Mouse (Mus musculus) thymus, postnatal 14 days (tissue): ENCODE measurements around the gene Olfr322.
A peak's percentile ranks its signal among the peaks of the same experiment; 100 is the strongest.
"Not testable (repeated sequence)": the region's sequence is repeated elsewhere in the genome, so short reads cannot be mapped to it uniquely, and the experiment has no call there.

Source experiments
- DNase-seq: peaks from one replicate; pipeline ENCODE4 v3.0.0; 2021

Olfr322 gene

GRCm38 (mm10) chr11:58658596-58658995 is at the start of gene Olfr322:
Gene Olfr322, plus strand, starts transcription at chr11:58658782.
- no peak for DNase-seq

- no peak for DNase-seq
Measured at GRCm38 (mm10) chr11:58613359-58613758, 45.2 kb upstream of the Olfr322 start.

GRCm38 (mm10) chr11:58614526-58614925 is 44.1 kb upstream of the Olfr322 start:
- no peak for DNase-seq

GRCm38 (mm10) chr11:58615975-58616374 is 42.6 kb upstream of the Olfr322 start, which contains the start of gene 2210407C18Rik:
Gene 2210407C18Rik, minus strand, starts transcription at chr11:58616075.
- DNase-seq: no peak

GRCm38 (mm10) chr11:58618369-58618768 is 40.2 kb upstream of the Olfr322 start:
- no peak for DNase-seq

- no peak for DNase-seq
Measured at GRCm38 (mm10) chr11:58618793-58619192, 39.8 kb upstream of the Olfr322 start.

GRCm38 (mm10) chr11:58626146-58626545 is 32.4 kb upstream of the Olfr322 start:
- DNase-seq: no peak

- no peak for DNase-seq
Measured at GRCm38 (mm10) chr11:58630401-58630800, 28.2 kb upstream of the Olfr322 start, which contains the start of gene Olfr323. Gene Olfr323, minus strand, starts transcription at chr11:58630501.

GRCm38 (mm10) chr11:58634878-58635277 is 23.7 kb upstream of the Olfr322 start:
- DNase-seq: no peak

GRCm38 (mm10) chr11:58636376-58636977 is 22.1 kb upstream of the Olfr322 start:
- peak; percentile 65 for DNase-seq

GRCm38 (mm10) chr11:58638176-58638701 is 20.3 kb upstream of the Olfr322 start:
- no peak for DNase-seq

- no peak for DNase-seq
Measured at GRCm38 (mm10) chr11:58640272-58640867, 18.2 kb upstream of the Olfr322 start, which contains the start of gene Trim58. Gene Trim58, plus strand, starts transcription at chr11:58640465.

GRCm38 (mm10) chr11:58641057-58641456 is 17.5 kb upstream of the Olfr322 start:
- DNase-seq: no peak

GRCm38 (mm10) chr11:58641638-58642358 is 16.8 kb upstream of the Olfr322 start:
- no peak for DNase-seq

- peak; percentile 68 for DNase-seq
Measured at GRCm38 (mm10) chr11:58643350-58643749, 15.2 kb upstream of the Olfr322 start.

- no peak for DNase-seq
Measured at GRCm38 (mm10) chr11:58655151-58655550, 3.4 kb upstream of the Olfr322 start.

GRCm38 (mm10) chr11:58669252-58669651 is 10.7 kb downstream of the Olfr322 start:
- DNase-seq: no peak

GRCm38 (mm10) chr11:58671825-58672224 is 13.2 kb downstream of the Olfr322 start:
- DNase-seq: no peak

GRCm38 (mm10) chr11:58680799-58681198 is 22.2 kb downstream of the Olfr322 start, which contains the start of gene Olfr320:
Gene Olfr320, plus strand, starts transcription at chr11:58681099.
- no peak for DNase-seq

- no peak for DNase-seq
Measured at GRCm38 (mm10) chr11:58698862-58699261, 40.3 kb downstream of the Olfr322 start, which contains the start of gene Olfr319. Gene Olfr319, plus strand, starts transcription at chr11:58699162.

GRCm38 (mm10) chr11:58709086-58709485 is 50.5 kb downstream of the Olfr322 start:
- no peak for DNase-seq

GRCm38 (mm10) chr11:58717723-58718122 is 59.1 kb downstream of the Olfr322 start:
- DNase-seq: not testable (repeated sequence)
